Mouse (Mus musculus) small intestine, adult 2 months (tissue): Measurements from ENCODE around the gene Gm10600.
"Not testable (repeated sequence)": the region's sequence is repeated elsewhere in the genome, so short reads cannot be mapped to it uniquely, and the experiment has no call there.

ENCODE experiments used
- CTCF ChIP-seq: fragments of 200-500 bp; IDR thresholded peaks from 2 replicates; pipeline ENCODE4 v1.5.1; 2012; ENCODE audit warnings: low read depth, mild to moderate bottlenecking, control low read depth, inconsistent platforms, low read length, moderate library complexity, mixed read lengths; ENCODE audit not compliant: insufficient replicate concordance, insufficient read length; ENCODE audit errors: extremely low read depth
- POLR2A ChIP-seq: fragments of 200-500 bp; IDR thresholded peaks from 2 replicates; pipeline ENCODE4 v1.6.1; 2012; ENCODE audit warnings: low read depth, mild to moderate bottlenecking, control low read depth, inconsistent platforms, low read length, moderate library complexity

DNA sequence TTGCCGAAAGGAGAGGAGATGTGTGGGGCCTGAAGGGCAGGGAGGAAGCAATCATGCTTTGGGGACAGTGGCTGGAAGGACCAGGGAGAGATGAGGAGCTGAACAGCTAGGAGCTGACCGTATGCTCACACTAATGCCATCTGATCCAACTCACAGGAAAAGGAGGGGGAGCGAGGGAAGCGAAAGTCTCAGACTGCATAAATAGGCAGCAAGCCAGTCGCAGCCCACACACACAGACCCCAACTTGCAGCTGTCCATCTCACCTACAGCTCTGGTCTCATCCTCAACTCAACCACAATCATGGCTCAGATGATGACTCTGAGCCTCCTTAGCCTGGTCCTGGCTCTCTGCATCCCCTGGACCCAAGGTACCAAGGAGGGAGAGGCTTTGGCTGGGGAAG is 15.0 kb downstream of the Gm10600 start, which contains the start of gene Ccl21b:
- not testable (repeated sequence) for TF ChIP-seq CTCF, POLR2A
